Mouse (Mus musculus) mouse trophoblast stem cell (cell line): Measurements from ENCODE around the gene Anks1b.

ENCODE experiments used
- in situ Hi-C, 2 experiments: fragments of 300-500 bp; cut with MseI, MboI; formaldehyde crosslinking; loops; 2 replicates in 1 of 2; 3 replicates in 1 of 2; pipeline ENCODE4 v1.15.1; 2025

The Anks1b gene

GRCm38 (mm10) chr10:89873146-89873950 lies at the start of gene Anks1b:
TSS of gene Anks1b (plus strand) at chr10:89873509.
- in situ Hi-C loops = no loop called here

- in situ Hi-C loops = no loop called here
These were observed 49.4 kb upstream of the Anks1b start for GRCm38 (mm10) chr10:89823906-89824305.

- in situ Hi-C loops = no loop called here
These were observed 46.4 kb upstream of the Anks1b start for GRCm38 (mm10) chr10:89826896-89827295.

GRCm38 (mm10) chr10:89832334-89832733 lies 41.0 kb upstream of the Anks1b start:
- in situ Hi-C loops = no loop called here

DNA sequence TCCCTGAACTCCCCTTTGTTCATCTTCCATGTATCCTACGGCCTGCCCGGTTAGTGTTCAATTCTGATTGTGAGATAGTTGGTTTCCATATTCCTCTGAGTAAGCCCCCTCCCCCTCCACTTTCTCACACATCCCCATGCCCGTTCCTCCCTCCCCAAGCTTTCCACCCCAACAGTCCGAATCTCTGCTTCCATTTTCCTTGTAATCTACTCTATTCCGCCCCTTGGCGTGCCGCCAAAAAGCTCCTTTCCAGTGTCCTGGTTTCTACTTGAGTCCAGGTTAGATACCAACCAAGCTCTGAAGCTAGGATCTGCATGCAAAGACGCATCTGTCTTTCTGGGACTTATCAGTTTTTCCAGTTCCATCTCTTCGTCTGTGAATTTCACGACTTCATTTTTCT lies 40.1 kb upstream of the Anks1b start:
- in situ Hi-C loops = no loop called here

GRCm38 (mm10) chr10:89837476-89837875 lies 35.8 kb upstream of the Anks1b start:
- in situ Hi-C loops = no loop called here

- in situ Hi-C loops = no loop called here
These were observed 34.5 kb upstream of the Anks1b start for GRCm38 (mm10) chr10:89838834-89839233.

DNA sequence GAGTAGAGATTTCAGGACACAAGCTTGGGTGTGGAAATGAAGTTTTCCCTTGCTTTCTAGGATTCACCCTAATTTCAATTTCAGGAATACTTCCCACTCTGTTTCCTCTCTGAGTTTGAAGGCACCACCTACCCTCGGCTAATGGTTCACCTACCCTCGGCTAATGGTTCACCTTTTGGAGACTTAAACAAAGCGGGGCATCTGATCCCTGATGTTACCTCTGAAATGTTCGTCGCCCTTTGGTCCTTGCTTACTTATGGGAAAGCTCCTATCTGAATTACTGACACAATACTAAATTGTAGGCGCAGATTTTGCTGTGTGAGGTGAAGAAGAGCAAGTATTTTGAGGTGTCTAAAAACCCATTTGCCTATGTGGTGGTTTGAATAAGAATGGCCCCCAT lies 22.4 kb upstream of the Anks1b start:
- in situ Hi-C loops = no loop called here

DNA sequence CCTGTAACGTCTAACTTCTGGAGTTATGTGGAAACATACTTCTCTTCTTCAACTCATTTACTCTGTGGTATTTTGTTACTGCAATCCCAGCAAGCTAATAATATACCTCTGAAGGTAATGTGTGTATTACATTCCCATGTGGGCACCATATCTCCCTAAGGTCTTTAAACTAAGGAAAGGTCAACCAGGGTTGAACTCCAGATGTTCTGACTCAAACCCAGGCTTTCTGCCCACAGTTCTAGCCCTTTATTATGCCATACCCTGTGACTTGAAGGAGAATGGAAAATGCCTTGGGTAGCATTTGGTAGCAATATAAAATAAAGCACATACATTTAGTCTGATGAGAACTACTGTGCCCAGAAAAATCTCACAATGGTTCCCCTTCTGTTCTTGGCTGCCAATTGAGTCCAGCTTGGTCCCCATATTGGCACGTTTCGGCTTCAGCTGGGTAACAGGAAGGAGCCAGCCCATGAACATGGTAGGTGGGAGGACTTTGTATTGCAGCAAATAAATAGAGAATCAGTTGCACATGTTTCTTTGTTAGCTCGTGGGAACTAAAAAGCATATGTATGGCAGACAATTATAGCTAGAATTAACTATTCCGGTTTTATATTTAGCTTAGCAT lies 17.9 kb upstream of the Anks1b start:
- in situ Hi-C loops = no loop called here

DNA sequence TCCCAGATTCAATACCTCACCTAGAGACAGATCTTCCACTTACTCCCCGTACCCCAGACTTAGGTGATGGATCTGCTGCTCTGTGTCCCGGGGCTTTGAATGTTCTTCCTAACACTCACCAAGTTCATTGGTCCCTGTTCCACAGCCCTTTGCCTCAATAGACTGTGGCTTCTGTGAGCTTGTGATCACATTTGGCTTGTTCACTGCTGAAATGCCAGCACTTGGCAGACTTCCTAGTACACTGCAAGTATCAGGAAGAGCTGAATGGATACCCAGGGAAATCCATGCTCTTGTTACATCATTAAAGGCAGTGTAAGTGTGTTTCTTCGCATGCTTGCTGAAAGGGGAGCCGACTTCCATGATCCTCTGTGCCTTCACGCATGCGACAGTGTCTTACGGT lies 17.0 kb upstream of the Anks1b start:
- in situ Hi-C loops = no loop called here

GRCm38 (mm10) chr10:89868211-89868610 lies 5.1 kb upstream of the Anks1b start:
- in situ Hi-C loops = no loop called here

DNA sequence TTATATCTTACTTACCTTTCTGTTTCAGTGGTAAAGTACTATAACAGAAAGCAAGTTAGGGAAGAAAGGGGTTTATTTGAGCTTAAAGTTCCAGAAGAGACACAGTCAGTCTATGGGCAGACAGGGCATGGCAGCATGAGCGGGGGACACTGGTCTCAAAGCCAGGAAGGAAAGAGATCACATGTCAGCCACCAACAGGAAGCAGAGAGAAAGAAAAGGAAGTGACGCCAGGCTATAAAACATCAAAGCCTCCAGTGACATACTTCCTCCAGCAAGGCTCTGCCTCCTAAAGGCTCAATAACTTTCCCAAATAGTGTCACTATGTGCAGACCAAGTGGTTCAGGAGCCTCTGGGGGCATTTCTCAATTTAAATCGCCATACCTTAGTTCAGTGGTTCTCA lies 4.5 kb upstream of the Anks1b start:
- in situ Hi-C loops = no loop called here

DNA sequence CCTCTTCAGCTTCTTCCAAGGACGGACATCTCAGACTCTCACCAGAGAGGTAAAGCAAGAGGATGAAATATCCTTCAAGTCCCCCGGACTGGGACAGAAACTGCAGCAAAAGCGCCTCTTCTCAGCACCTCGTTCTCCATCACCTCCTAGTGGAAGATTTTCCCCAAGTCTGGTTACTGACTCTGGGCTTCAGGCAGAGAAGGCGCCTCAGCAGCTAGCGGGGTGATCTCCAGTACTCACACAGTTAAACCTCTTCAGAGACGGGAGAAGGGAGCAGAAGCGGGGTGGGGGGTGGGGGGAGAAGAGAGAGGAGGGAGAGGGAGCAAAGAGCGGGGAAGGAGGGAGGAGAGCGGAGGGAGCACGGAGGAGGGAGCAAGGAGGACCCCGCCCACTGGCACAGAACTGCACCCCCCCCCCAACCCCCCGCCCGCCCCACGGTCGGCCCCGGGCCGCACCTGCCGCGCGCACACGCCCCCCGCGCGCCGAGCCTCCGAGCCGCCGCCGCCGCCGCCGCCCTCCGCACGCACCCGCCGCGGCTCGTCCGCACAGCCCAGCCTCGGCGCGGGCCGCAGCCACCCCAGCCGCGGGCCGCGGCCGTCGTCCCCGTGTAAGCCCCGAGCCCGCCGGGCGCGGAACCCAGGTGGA lies 686 bp upstream of the Anks1b start:
- in situ Hi-C loops = no loop called here

DNA sequence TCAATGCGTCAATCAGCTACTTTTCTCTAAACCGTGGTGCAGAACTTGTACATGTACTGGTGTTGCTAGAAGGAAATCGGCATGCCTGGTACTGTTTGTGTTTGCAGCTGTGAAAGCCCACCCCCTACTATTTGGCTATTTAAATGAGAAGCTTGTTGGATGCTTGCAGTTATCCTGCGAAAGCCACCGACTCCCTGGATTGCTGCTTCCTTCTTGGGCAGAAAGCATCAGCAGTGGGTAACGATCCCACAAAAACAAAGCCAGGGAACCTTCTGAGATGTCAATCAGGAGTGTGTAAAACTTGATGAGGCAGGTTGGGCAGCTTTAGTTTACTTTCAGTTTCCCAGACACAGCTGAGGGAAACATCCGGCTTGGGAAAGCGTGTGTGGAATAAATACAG lies 727 bp downstream of the Anks1b start:
- in situ Hi-C loops = no loop called here

DNA sequence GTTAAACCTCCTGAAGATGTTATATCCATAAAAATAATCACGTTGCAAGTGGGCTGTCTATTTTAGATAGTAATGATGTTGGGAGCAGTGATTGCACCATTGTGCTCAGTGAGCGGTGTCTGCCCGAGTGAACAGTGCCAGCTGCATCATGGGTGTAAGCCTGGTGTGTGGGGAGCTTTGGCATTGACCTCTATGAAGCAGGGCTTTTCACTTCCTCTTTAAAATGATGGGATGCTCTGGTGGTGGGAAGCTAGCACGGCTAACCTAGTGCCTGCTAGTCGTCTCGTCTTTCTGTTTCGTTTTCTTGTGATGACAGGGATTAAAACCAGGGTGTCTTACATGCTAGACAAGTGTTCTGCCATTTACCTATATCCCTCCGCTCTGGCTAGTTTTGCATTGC lies 10.3 kb downstream of the Anks1b start:
- in situ Hi-C loops = no loop called here

- in situ Hi-C loops = no loop called here
These were observed 29.5 kb downstream of the Anks1b start for GRCm38 (mm10) chr10:89902720-89903337.

GRCm38 (mm10) chr10:89911889-89912288 lies 38.6 kb downstream of the Anks1b start:
- in situ Hi-C loops = no loop called here

- in situ Hi-C loops = no loop called here
These were observed 39.9 kb downstream of the Anks1b start for GRCm38 (mm10) chr10:89913174-89913573.

GRCm38 (mm10) chr10:89917141-89917540 lies 43.8 kb downstream of the Anks1b start:
- in situ Hi-C loops = no loop called here

GRCm38 (mm10) chr10:89921965-89922364 lies 48.7 kb downstream of the Anks1b start:
- in situ Hi-C loops = no loop called here

GRCm38 (mm10) chr10:89942180-89942579 lies 68.9 kb downstream of the Anks1b start:
- in situ Hi-C loops = no loop called here

DNA sequence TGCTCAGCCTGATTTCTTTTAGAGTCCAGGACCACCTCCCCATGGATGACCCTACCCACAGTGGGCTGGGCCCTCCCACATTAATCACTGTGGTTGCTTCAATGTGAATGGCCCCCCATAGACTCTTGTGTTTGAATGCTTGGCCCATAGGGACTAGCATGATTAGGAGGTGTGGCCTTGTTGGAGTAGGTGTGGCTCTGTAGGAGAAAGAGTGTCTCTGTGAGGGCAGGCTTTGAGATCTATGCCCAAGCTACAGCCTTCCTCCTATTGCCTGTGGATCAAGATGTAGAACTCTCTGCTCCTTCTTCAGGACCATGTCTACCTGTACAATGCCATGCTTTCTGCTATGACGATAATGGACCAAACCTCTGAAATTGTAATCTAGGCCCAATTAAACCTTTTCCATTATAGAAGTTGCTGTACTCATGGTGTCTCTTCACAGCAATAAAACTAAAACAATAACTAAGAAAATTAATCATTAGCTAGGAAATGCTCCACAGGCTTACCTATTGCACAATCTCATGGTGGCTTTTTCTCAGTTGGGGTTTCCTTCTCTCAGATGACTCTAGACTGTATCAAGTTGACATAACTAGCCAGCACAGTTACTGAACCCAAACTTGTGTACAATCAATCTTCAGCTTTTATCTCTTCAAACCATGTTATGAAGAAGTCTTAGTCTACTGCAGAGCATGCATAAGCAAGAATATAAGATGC lies 73.5 kb downstream of the Anks1b start:
- in situ Hi-C loops = no loop called here
